In genomic region chr17:28021911-28022310, GRCm38 (mm10) we compare ENCODE assay signal across 12 mouse cellular contexts. TPM values are rescaled to one million over a fixed set of nuclear protein-coding genes. Genes with fewer than 3 reads are reported as not detected.
DNase-seq lines count a peak whose midpoint lies in the region; ATAC-seq lines count a peak whose summit lies in the region.
"Had no signal": no experiment of that assay in that cellular context is flagged by ENCODE, and none has a peak within 500 bp of the region (broad histone marks: within the 10 kb centered on the region; RNA-seq: fewer than 3 reads in every experiment).

No protein-coding gene starts in this region.

- no peak for ATAC-seq in neural tube, embryonic 13.5 days (ENCODE audit: low read depth)
- no peak for ATAC-seq in kidney, embryonic 15.5 days (replicated peaks; ENCODE audit: low FRiP score)
- no peak for ATAC-seq in megakaryocyte-erythroid progenitor cell, adult 5-6 weeks (replicated peaks; ENCODE audit: low FRiP score, low TSS enrichment, poor library complexity, severe bottlenecking)
- ATAC-seq in monocyte, adult 5-6 weeks (replicated peaks; ENCODE audit: insufficient number of reproducible peaks, low FRiP score, low TSS enrichment, poor library complexity, severe bottlenecking), result no peak

- no peaks in the 10 kb centered on the region for H3K36me3 ChIP-seq in neural tube, embryonic 13.5 days
- no peaks in the 10 kb centered on the region for H3K36me3 ChIP-seq in kidney, embryonic 15.5 days

- no peaks in the 10 kb centered on the region for H3K27me3 ChIP-seq in neural tube, embryonic 13.5 days
- no peaks in the 10 kb centered on the region for H3K27me3 ChIP-seq in kidney, embryonic 15.5 days

- 55% methylated on average over 10 of the region's 10 CpGs for WGBS in neural tube, embryonic 13.5 days
- 56% methylated on average over 10 of the region's 10 CpGs for WGBS in kidney, embryonic 15.5 days

- peak overlapping the region; percentile 35; the same call in 1 of the 2 replicates for H3K27ac ChIP-seq in neural tube, embryonic 13.5 days (replicated peaks)
- peak overlapping the region; percentile 77 for H3K27ac ChIP-seq in kidney, embryonic 15.5 days

- peaks cover 82% of the 10 kb centered on the region for H3K4me1 ChIP-seq in neural tube, embryonic 13.5 days (replicated peaks)
- H3K4me1 ChIP-seq in kidney, embryonic 15.5 days, result peaks cover 82% of the 10 kb centered on the region

- peak; percentile 96 for DNase-seq in heart, adult 11 months
- DNase-seq in heart, postnatal 25 days (ENCODE audit: low spot score), result no peak
- no peak for DNase-seq in neural tube, embryonic 10.5 days (ENCODE audit: extremely low spot score, low spot score)
- DNase-seq in gastrocnemius, postnatal 36 days, result no peak
- DNase-seq: layer of hippocampus, postnatal 36 days; lung, postnatal 14 days had no signal

- H3K9me3 ChIP-seq in neural tube, embryonic 13.5 days, result no peaks in the 10 kb centered on the region
- H3K9me3 ChIP-seq in kidney, embryonic 15.5 days (replicated peaks), result no peaks in the 10 kb centered on the region

- intact Hi-C loops in heart, postnatal 25 days (cut with DNase I), result no loop called here
- intact Hi-C loops in gastrocnemius, postnatal 36 days (cut with DNase I), result no loop called here

- no peak overlapping the region for H3K4me2 ChIP-seq in neural tube, embryonic 13.5 days
- no peak overlapping the region for H3K4me2 ChIP-seq in kidney, embryonic 15.5 days

- H3K4me3 ChIP-seq in neural tube, embryonic 13.5 days, result no peak overlapping the region
- no peak overlapping the region for H3K4me3 ChIP-seq in kidney, embryonic 15.5 days (replicated peaks)

- H3K9ac ChIP-seq in neural tube, embryonic 13.5 days, result no peak overlapping the region
- H3K9ac ChIP-seq in kidney, embryonic 15.5 days, result no peak overlapping the region

RNA-seq across cellular contexts. Expression of gene Tcp11, which starts 58.5 kb away (rescaled TPM):
- total RNA-seq in heart, postnatal 25 days (2021), result not detected
- 1.5 and 2.5 TPM in 2 replicates for polyA plus RNA-seq in neural tube, embryonic 13.5 days (2015; fragmentation: Nextera tagmentation; extraction: Ambion mirVana)
- 5.8 and 6.1 TPM in 2 replicates for polyA plus RNA-seq in kidney, embryonic 15.5 days (2015; fragmentation: Nextera tagmentation; extraction: Ambion mirVana)
- 2.2 TPM in 1 of 2 replicates, not detected in the other for total RNA-seq in megakaryocyte-erythroid progenitor cell, adult 5-6 weeks (2014; fragmentation: Nextera tagmentation)
- 0.09 and 0.50 TPM in 2 replicates for total RNA-seq in megakaryocyte-erythroid progenitor cell, adult 5-6 weeks (2017)
- not detected for total RNA-seq in gastrocnemius, postnatal 36 days (2021)
- total RNA-seq in monocyte, adult 5-6 weeks (2017), result 1.6 to 2.7 TPM (median 2.3 TPM) in 3 replicates
- total RNA-seq: gastrocnemius, adult 8-10 months had no signal
- polyA plus RNA-seq: C2C12 had no signal
